ENCODE assay signal across 8 mouse cellular contexts in the genomic region with DNA sequence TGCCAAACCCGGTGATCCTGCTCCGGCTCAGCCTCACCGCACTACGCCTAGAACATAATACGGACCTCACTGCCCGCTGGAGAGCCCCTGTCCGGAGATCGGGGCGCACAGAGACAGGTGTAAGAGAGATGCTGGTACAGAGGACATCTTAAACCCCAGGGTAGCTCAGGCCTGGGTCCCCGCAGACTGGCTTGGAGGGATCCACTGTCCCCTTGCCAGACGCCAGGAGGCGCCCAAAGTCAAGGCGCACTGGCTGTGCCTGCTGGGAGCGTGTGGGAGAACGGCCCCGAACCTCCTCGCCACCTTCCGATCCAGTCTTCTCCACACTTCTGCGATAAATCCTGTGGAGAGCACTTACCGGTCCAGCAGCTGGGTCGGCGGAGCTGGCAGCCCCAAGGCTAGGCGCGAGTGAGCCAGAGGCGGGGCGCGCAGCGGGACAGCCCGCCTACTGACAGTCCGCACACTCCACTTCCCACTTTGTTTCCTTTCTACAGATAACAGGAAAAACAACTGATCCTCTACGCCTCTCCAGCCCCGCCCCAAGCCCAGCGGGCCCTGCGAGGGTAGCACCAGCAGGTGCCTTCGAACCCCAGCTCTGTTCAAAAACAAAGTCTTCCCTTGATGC. TPM values are rescaled to one million over a fixed set of nuclear protein-coding genes. Genes with fewer than 3 reads are reported as not detected.
DNase-seq lines count a peak whose midpoint lies in the region; ATAC-seq and TF ChIP-seq lines count a peak whose summit lies in the region.

No protein-coding gene starts in this region.

- no peaks in the 10 kb centered on the region for H3K9me3 ChIP-seq in liver, postnatal 0 days (ENCODE audit: low read length)
- H3K9me3 ChIP-seq in neural tube, embryonic 11.5 days (ENCODE audit: control insufficient read depth, low read length): no peaks in the 10 kb centered on the region

- under 1% methylated on average over 35 of the region's 35 CpGs for whole genome bisulfite sequencing in liver, postnatal 0 days (ENCODE audit: insufficient replicate concordance)
- 0% methylated on average over 35 of the region's 35 CpGs for WGBS in neural tube, embryonic 11.5 days

- peak; percentile 43 for DNase-seq in urinary bladder, adult 2 months (ENCODE audit: low spot score)
- no peak for DNase-seq in urinary bladder, postnatal 4 days (ENCODE audit: low spot score in 2 of 2)
- peak; percentile 77 for DNase-seq in embryo, embryonic 9.5 days (ENCODE audit: extremely low spot score)
- peak; percentile 50 for DNase-seq in heart, adult 8-10 months (ENCODE audit: low spot score)
- peak; percentile 68 for DNase-seq in kidney, adult 18-20 months
- DNase-seq in liver, postnatal 0 days: peak; percentile 71
- DNase-seq in neural tube, embryonic 11.5 days (ENCODE audit: low spot score): peak; percentile 79
- peak; percentile 64 for DNase-seq in testis, postnatal 10 days (ENCODE audit: low spot score)

- peak; percentile 77 for TF ChIP-seq CTCF in liver, postnatal 0 days (IDR thresholded peaks at IDR 0.05; ENCODE audit: low read depth)

- H3K4me1 ChIP-seq in liver, postnatal 0 days (ENCODE audit: insufficient read depth): peaks cover 21% of the 10 kb centered on the region
- no peaks in the 10 kb centered on the region for H3K4me1 ChIP-seq in neural tube, embryonic 11.5 days (ENCODE audit: control insufficient read depth, insufficient read depth, low read length)

- TF ChIP-seq EP300 in liver, postnatal 0 days (IDR thresholded peaks at IDR 0.05; ENCODE audit: low read depth): no peak

- ATAC-seq in liver, postnatal 0 days: peak; percentile 70
- ATAC-seq in neural tube, embryonic 11.5 days (ENCODE audit: insufficient read depth, low FRiP score, low TSS enrichment): peak; percentile 63; the same call in 1 of the 2 replicates

- no peaks in the 10 kb centered on the region for H3K27me3 ChIP-seq in liver, postnatal 0 days (ENCODE audit: insufficient read depth, low read length)
- H3K27me3 ChIP-seq in neural tube, embryonic 11.5 days (ENCODE audit: control insufficient read depth, insufficient read depth, low read length): peaks cover 11% of the 10 kb centered on the region; the same call in 1 of the 2 replicates

- H3K9ac ChIP-seq in liver, postnatal 0 days (replicated peaks): peak overlapping the region; percentile 66
- H3K9ac ChIP-seq in neural tube, embryonic 11.5 days (ENCODE audit: low read length): peak overlapping the region; percentile 63

- H3K4me3 ChIP-seq in liver, postnatal 0 days (ENCODE audit: low read depth, low read length): peak overlapping the region; percentile 59
- H3K4me3 ChIP-seq in neural tube, embryonic 11.5 days (ENCODE audit: low read depth, low read length): peak overlapping the region; percentile 30

- H3K4me2 ChIP-seq in liver, postnatal 0 days (ENCODE audit: low read depth, low read length): peak overlapping the region; percentile 75
- H3K4me2 ChIP-seq in neural tube, embryonic 11.5 days (ENCODE audit: low read depth): peak overlapping the region; percentile 59

- peak overlapping the region; percentile 84 for H3K27ac ChIP-seq in liver, postnatal 0 days (ENCODE audit: low read depth)
- H3K27ac ChIP-seq in neural tube, embryonic 11.5 days (ENCODE audit: low read depth, low read length): no peak overlapping the region

- H3K36me3 ChIP-seq in liver, postnatal 0 days (replicated peaks; ENCODE audit: insufficient read depth, low read length): no peaks in the 10 kb centered on the region
- H3K36me3 ChIP-seq in neural tube, embryonic 11.5 days (ENCODE audit: control insufficient read depth, insufficient read depth, low read length): no peaks in the 10 kb centered on the region

RNA-seq across cellular contexts. Expression of a gene that starts 4.1 kb away (rescaled TPM):
- 5.2 and 8.1 TPM in 2 replicates for polyA plus RNA-seq in urinary bladder, adult 2 months (2012; rRNA removed)
- 1 to 10 TPM; 4.7 to 5.8 (median 5.1) TPM for total RNA-seq in heart, adult 8-10 months (2022)
- polyA plus RNA-seq in liver, postnatal 0 days (2015; fragmentation: Nextera tagmentation; extraction: Ambion mirVana): 4.9 and 7.8 TPM in 2 replicates
- polyA plus RNA-seq in neural tube, embryonic 11.5 days (2014; fragmentation: Nextera tagmentation; extraction: Ambion mirVana): 10.8 and 15.0 TPM in 2 replicates

RNA-seq across cellular contexts. Expression of a gene that starts 39.5 kb away (rescaled TPM):
- 21.6 and 24.0 TPM in 2 replicates for polyA plus RNA-seq in urinary bladder, adult 2 months (2012; rRNA removed)
- total RNA-seq in heart, adult 8-10 months (2022): 10 to 100 TPM; 92.2 to 93.9 (median 93.1) TPM
- 5.1 and 5.8 TPM in 2 replicates for polyA plus RNA-seq in liver, postnatal 0 days (2015; fragmentation: Nextera tagmentation; extraction: Ambion mirVana)
- polyA plus RNA-seq in neural tube, embryonic 11.5 days (2014; fragmentation: Nextera tagmentation; extraction: Ambion mirVana): 24.6 and 26.0 TPM in 2 replicates

Comparison
In these comparisons a context has a peak if more than half of its experiments do, and no peak if none do; other contexts are left out.
1. DNase-seq: peak in urinary bladder, adult 2 months (single experiment), embryo, embryonic 9.5 days (single experiment), heart, adult 8-10 months (single experiment), kidney, adult 18-20 months (single experiment), liver, postnatal 0 days (single experiment), neural tube, embryonic 11.5 days (single experiment) and testis, postnatal 10 days (single experiment); none in urinary bladder, postnatal 4 days (0 of 2).